Mouse (Mus musculus) limb, embryonic 10.5 days (tissue): Measurements from ENCODE around the gene Susd6. TPM values are rescaled to one million over a fixed set of nuclear protein-coding genes. Genes with fewer than 3 reads are reported as not detected.
A peak's percentile ranks its signal among the peaks of the same experiment; 100 is the strongest.

Source experiments
- DNase-seq: peaks from one replicate; pipeline ENCODE4 v3.0.0-alpha.2; 2017; ENCODE audit warnings: low spot score
- H3K27ac ChIP-seq: fragments of 300-500 bp; sonication (generic); 2 replicates; pipeline ENCODE4 v1.5.1; 2016; ENCODE audit warnings: mild to moderate bottlenecking
- H3K27me3 ChIP-seq: fragments of 300-500 bp; sonication (generic); 2 replicates; pipeline ENCODE4 v1.6.1; 2016; ENCODE audit warnings: low read depth, mild to moderate bottlenecking; ENCODE audit not compliant: poor library complexity, severe bottlenecking
- H3K36me3 ChIP-seq: fragments of 300-500 bp; sonication (generic); 2 replicates; pipeline ENCODE4 v1.6.1; 2016; ENCODE audit warnings: mild to moderate bottlenecking, moderate library complexity
- H3K4me1 ChIP-seq: fragments of 300-500 bp; sonication (generic); 2 replicates; pipeline ENCODE4 v1.6.1; 2016
- H3K4me3 ChIP-seq: fragments of 300-500 bp; sonication (generic); 2 replicates; pipeline ENCODE4 v1.5.1; 2016; ENCODE audit warnings: mild to moderate bottlenecking, moderate library complexity
- H3K9me3 ChIP-seq: fragments of 300-500 bp; sonication (generic); replicated peaks from 2 replicates; pipeline ENCODE4 v1.6.1; 2016; ENCODE audit warnings: mild to moderate bottlenecking
- WGBS: fragments of 180-500 bp; shearing (Covaris S2); methylation state at CpG from one replicate; pipeline ENCODE4 v1.1.7; 2016; 5-methylcytosine and 5-hydroxymethylcytosine counted together
- polyA plus RNA-seq: library from polyadenylated mRNA; unstranded; fragments of >200 nt; fragmentation: Nextera tagmentation; extraction: Ambion mirVana; gene quantifications from 2 replicates; pipeline ENCODE4 v1.2.1, GENCODE M21; 2016

The Susd6 gene
- polyA plus RNA-seq, 1 experiment from 2014 or later: 12.0 TPM

- Histone ChIP-seq H3K9me3 (no peaks in the 10 kb centered on the region), H3K36me3 (peaks cover 2% of the 10 kb centered on the region; the same call in 1 of the 2 replicates), H3K4me3 (no peak overlapping the region), H3K4me1 (peaks cover 4% of the 10 kb centered on the region; the same call in 1 of the 2 replicates), H3K27ac (no peak overlapping the region), H3K27me3 (no peaks in the 10 kb centered on the region)
- WGBS: 75% methylated on average over 8 of the region's 8 CpGs
- no peak for DNase-seq
Observed at GRCm38 (mm10) chr12:80834901-80835570, 44.7 kb downstream of the Susd6 start.

GRCm38 (mm10) chr12:80837614-80838013 is 47.3 kb downstream of the Susd6 start:
- Histone ChIP-seq H3K4me3 (no peak overlapping the region), H3K4me1 (peaks cover 4% of the 10 kb centered on the region; the same call in 1 of the 2 replicates), H3K27ac (no peak overlapping the region), H3K27me3 (no peaks in the 10 kb centered on the region), H3K9me3 (no peaks in the 10 kb centered on the region), H3K36me3 (no peaks in the 10 kb centered on the region)
- WGBS: 64% methylated on average over 3 of the region's 3 CpGs
- DNase-seq: no peak

- no peaks in the 10 kb centered on the region for H3K36me3 ChIP-seq
- H3K4me3 ChIP-seq: no peak overlapping the region
- H3K4me1 ChIP-seq: peaks cover 6% of the 10 kb centered on the region
- no peak overlapping the region for H3K27ac ChIP-seq
- H3K9me3 ChIP-seq: no peaks in the 10 kb centered on the region
- no peaks in the 10 kb centered on the region for H3K27me3 ChIP-seq
- no peak for DNase-seq
Observed at GRCm38 (mm10) chr12:80838271-80838670, 48.0 kb downstream of the Susd6 start.

- H3K9me3 ChIP-seq: no peaks in the 10 kb centered on the region
- no peaks in the 10 kb centered on the region for H3K27me3 ChIP-seq
- 82% methylated on average over 2 of the region's 2 CpGs for WGBS
- peaks cover 11% of the 10 kb centered on the region for H3K4me1 ChIP-seq
- no peak overlapping the region for H3K27ac ChIP-seq
- H3K4me3 ChIP-seq: no peak overlapping the region
- H3K36me3 ChIP-seq: no peaks in the 10 kb centered on the region
- no peak for DNase-seq
Observed at GRCm38 (mm10) chr12:80838787-80839186, 48.5 kb downstream of the Susd6 start.

GRCm38 (mm10) chr12:80839631-80840030 is 49.3 kb downstream of the Susd6 start:
- Histone ChIP-seq H3K27me3 (no peaks in the 10 kb centered on the region), H3K27ac (no peak overlapping the region), H3K36me3 (no peaks in the 10 kb centered on the region), H3K4me1 (peaks cover 20% of the 10 kb centered on the region), H3K9me3 (no peaks in the 10 kb centered on the region), H3K4me3 (no peak overlapping the region)
- WGBS: 87% methylated on average over 2 of the region's 2 CpGs
- DNase-seq: no peak

- H3K27me3 ChIP-seq: no peaks in the 10 kb centered on the region
- WGBS: 89% methylated on average over 1 of the region's 1 CpGs
- H3K4me3 ChIP-seq: no peak overlapping the region
- peaks cover 29% of the 10 kb centered on the region for H3K4me1 ChIP-seq
- no peak overlapping the region for H3K27ac ChIP-seq
- no peaks in the 10 kb centered on the region for H3K36me3 ChIP-seq
- no peak for DNase-seq
- H3K9me3 ChIP-seq: no peaks in the 10 kb centered on the region
Observed at GRCm38 (mm10) chr12:80841618-80842017, 51.3 kb downstream of the Susd6 start.

- Histone ChIP-seq H3K27ac (no peak overlapping the region), H3K9me3 (no peaks in the 10 kb centered on the region), H3K36me3 (no peaks in the 10 kb centered on the region), H3K27me3 (no peaks in the 10 kb centered on the region), H3K4me3 (no peak overlapping the region), H3K4me1 (peaks cover 37% of the 10 kb centered on the region)
- WGBS: 95% methylated on average over 1 of the region's 1 CpGs
- DNase-seq: no peak
Observed at GRCm38 (mm10) chr12:80842609-80843008, 52.3 kb downstream of the Susd6 start.

GRCm38 (mm10) chr12:80843236-80843635 is 52.9 kb downstream of the Susd6 start:
- no peaks in the 10 kb centered on the region for H3K27me3 ChIP-seq
- WGBS: 80% methylated on average over 2 of the region's 2 CpGs

GRCm38 (mm10) chr12:80843651-80844444 is 53.5 kb downstream of the Susd6 start:
- H3K4me1 ChIP-seq: peaks cover 35% of the 10 kb centered on the region
- peak overlapping the region; percentile 7 for H3K27ac ChIP-seq
- WGBS: 86% methylated on average over 4 of the region's 4 CpGs
- no peaks in the 10 kb centered on the region for H3K9me3 ChIP-seq
- no peaks in the 10 kb centered on the region for H3K27me3 ChIP-seq
- H3K4me3 ChIP-seq: no peak overlapping the region
- no peaks in the 10 kb centered on the region for H3K36me3 ChIP-seq
- DNase-seq: no peak

More at GRCm38 (mm10) chr12:80843236-80843635, 52.9 kb downstream of the Susd6 start:
- Histone ChIP-seq H3K9me3 (no peaks in the 10 kb centered on the region), H3K4me1 (peaks cover 35% of the 10 kb centered on the region), H3K4me3 (no peak overlapping the region), H3K36me3 (no peaks in the 10 kb centered on the region), H3K27ac (no peak overlapping the region)
- DNase-seq: no peak

- Histone ChIP-seq H3K27me3 (no peaks in the 10 kb centered on the region), H3K36me3 (no peaks in the 10 kb centered on the region), H3K27ac (no peak overlapping the region), H3K4me3 (no peak overlapping the region), H3K4me1 (peaks cover 35% of the 10 kb centered on the region), H3K9me3 (no peaks in the 10 kb centered on the region)
- DNase-seq: no peak
- WGBS: 73% methylated on average over 1 of the region's 1 CpGs
Observed at GRCm38 (mm10) chr12:80845901-80846300, 55.6 kb downstream of the Susd6 start.

GRCm38 (mm10) chr12:80846861-80847268 is 56.6 kb downstream of the Susd6 start:
- H3K4me1 ChIP-seq: peaks cover 35% of the 10 kb centered on the region
- no peak for DNase-seq
- WGBS: 62% methylated on average over 1 of the region's 1 CpGs

GRCm38 (mm10) chr12:80852001-80852400 is 61.7 kb downstream of the Susd6 start:
- Histone ChIP-seq H3K4me3 (no peak overlapping the region), H3K36me3 (no peaks in the 10 kb centered on the region), H3K27ac (no peak overlapping the region), H3K9me3 (no peaks in the 10 kb centered on the region), H3K4me1 (peaks cover 6% of the 10 kb centered on the region), H3K27me3 (no peaks in the 10 kb centered on the region)
- no peak for DNase-seq
- 86% methylated on average over 1 of the region's 1 CpGs for WGBS

More at GRCm38 (mm10) chr12:80846861-80847268, 56.6 kb downstream of the Susd6 start:
- no peaks in the 10 kb centered on the region for H3K9me3 ChIP-seq
- H3K27ac ChIP-seq: no peak overlapping the region
- no peak overlapping the region for H3K4me3 ChIP-seq
- H3K36me3 ChIP-seq: no peaks in the 10 kb centered on the region
- no peaks in the 10 kb centered on the region for H3K27me3 ChIP-seq

- Histone ChIP-seq H3K4me1 (no peaks in the 10 kb centered on the region), H3K27ac (no peak overlapping the region), H3K27me3 (no peaks in the 10 kb centered on the region), H3K9me3 (no peaks in the 10 kb centered on the region), H3K4me3 (no peak overlapping the region), H3K36me3 (no peaks in the 10 kb centered on the region)
- WGBS: 88% methylated on average over 3 of the region's 3 CpGs
- no peak for DNase-seq
Observed at GRCm38 (mm10) chr12:80853737-80854136, 63.4 kb downstream of the Susd6 start.
